Mouse (Mus musculus): ENCODE measurements around the gene 4933406M09Rik. TPM values are rescaled to one million over a fixed set of nuclear protein-coding genes. Genes with fewer than 3 reads are reported as not detected.

The 4933406M09Rik gene
- polyA plus RNA-seq (2014; fragmentation: Illumina TruSeq; extraction: RNeasy Lipid Tissue Mini Kit (QIAGEN cat#74804); ENCODE audit: low read depth, low replicate concordance) = not detected

GRCm38 (mm10) chr1:134385666-134386065 is at the start of gene 4933406M09Rik:
4933406M09Rik (plus strand) TSS chr1:134385940.

GRCm38 (mm10) chr1:134361857-134362212 is 23.9 kb upstream of the 4933406M09Rik start, which contains the start of gene Tmem183a:
Tmem183a (minus strand) TSS chr1:134361979.

GRCm38 (mm10) chr1:134405509-134406413 is 20.0 kb downstream of the 4933406M09Rik start, which contains the start of gene Cyb5r1:
Cyb5r1 (plus strand) TSS chr1:134405559.

DNA sequence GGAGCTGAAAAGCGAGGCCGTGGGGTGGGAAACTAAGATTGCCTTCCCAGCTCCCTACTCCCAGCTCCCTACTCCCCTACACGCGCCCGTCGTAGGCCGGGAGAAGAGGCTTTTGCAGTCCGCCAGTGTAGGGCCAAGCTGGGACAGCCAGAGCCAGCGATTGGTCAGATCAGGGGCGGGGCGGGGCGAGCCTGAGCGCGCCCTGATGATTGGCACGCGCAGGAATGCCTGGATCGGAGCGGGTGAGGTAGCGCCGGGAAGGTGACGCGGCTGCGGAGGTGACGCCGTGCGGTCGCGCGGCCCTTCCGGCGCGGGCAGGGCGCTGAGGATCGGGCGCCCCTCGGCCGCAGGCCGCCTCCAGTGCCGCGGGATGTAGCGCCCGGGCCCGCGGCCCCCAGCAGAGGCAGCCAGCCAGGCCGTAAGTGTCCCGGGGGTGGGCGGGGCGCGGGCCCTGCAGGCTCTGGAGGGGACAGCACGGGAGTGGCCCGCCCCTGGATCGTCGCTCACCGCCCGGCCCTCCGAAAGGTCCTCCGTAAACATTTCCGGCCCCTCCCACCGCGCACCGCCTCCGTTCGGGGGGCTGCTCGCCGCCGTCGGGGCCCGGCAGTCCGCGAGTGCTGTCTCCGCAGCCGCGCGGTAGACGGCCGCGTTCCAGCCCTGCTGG is 29.6 kb downstream of the 4933406M09Rik start, which contains the start of gene Adipor1:
TSS of gene Adipor1 (plus strand) at position 211 of the 664 bp plus-strand sequence.

Other genes with a start within 250 kb of the 4933406M09Rik start
- gene Chil1, start 203.8 kb upstream of the 4933406M09Rik start, polyA plus RNA-seq (2014; fragmentation: Illumina TruSeq; extraction: RNeasy Lipid Tissue Mini Kit (QIAGEN cat#74804); ENCODE audit: low read depth, low replicate concordance) = 0.71 TPM
- gene Mybph, start 192.5 kb upstream of the 4933406M09Rik start, polyA plus RNA-seq (2014; fragmentation: Illumina TruSeq; extraction: RNeasy Lipid Tissue Mini Kit (QIAGEN cat#74804); ENCODE audit: low read depth, low replicate concordance) = not detected
- 9.8 TPM for gene Adora1, start 150.5 kb upstream of the 4933406M09Rik start, polyA plus RNA-seq (2014; fragmentation: Illumina TruSeq; extraction: RNeasy Lipid Tissue Mini Kit (QIAGEN cat#74804); ENCODE audit: low read depth, low replicate concordance)
- gene Myog, start 96.0 kb upstream of the 4933406M09Rik start, polyA plus RNA-seq (2014; fragmentation: Illumina TruSeq; extraction: RNeasy Lipid Tissue Mini Kit (QIAGEN cat#74804); ENCODE audit: low read depth, low replicate concordance) = not detected
- 1.8 TPM for gene Ppfia4, start 53.0 kb upstream of the 4933406M09Rik start, polyA plus RNA-seq (2014; fragmentation: Illumina TruSeq; extraction: RNeasy Lipid Tissue Mini Kit (QIAGEN cat#74804); ENCODE audit: low read depth, low replicate concordance)
- 14.8 TPM for gene Tmem183a, start 24.0 kb upstream of the 4933406M09Rik start, polyA plus RNA-seq (2014; fragmentation: Illumina TruSeq; extraction: RNeasy Lipid Tissue Mini Kit (QIAGEN cat#74804); ENCODE audit: low read depth, low replicate concordance)
- 30.1 TPM for gene Cyb5r1, start 19.6 kb downstream of the 4933406M09Rik start, polyA plus RNA-seq (2014; fragmentation: Illumina TruSeq; extraction: RNeasy Lipid Tissue Mini Kit (QIAGEN cat#74804); ENCODE audit: low read depth, low replicate concordance)
- 114 TPM for gene Adipor1, start 29.4 kb downstream of the 4933406M09Rik start, polyA plus RNA-seq (2014; fragmentation: Illumina TruSeq; extraction: RNeasy Lipid Tissue Mini Kit (QIAGEN cat#74804); ENCODE audit: low read depth, low replicate concordance)
- 21.7 TPM for gene Klhl12, start 69.6 kb downstream of the 4933406M09Rik start, polyA plus RNA-seq (2014; fragmentation: Illumina TruSeq; extraction: RNeasy Lipid Tissue Mini Kit (QIAGEN cat#74804); ENCODE audit: low read depth, low replicate concordance)
- gene Rabif, start 108.7 kb downstream of the 4933406M09Rik start, polyA plus RNA-seq (2014; fragmentation: Illumina TruSeq; extraction: RNeasy Lipid Tissue Mini Kit (QIAGEN cat#74804); ENCODE audit: low read depth, low replicate concordance) = 11.0 TPM
- gene Mgat4e, start 163.7 kb downstream of the 4933406M09Rik start, polyA plus RNA-seq (2014; fragmentation: Illumina TruSeq; extraction: RNeasy Lipid Tissue Mini Kit (QIAGEN cat#74804); ENCODE audit: low read depth, low replicate concordance) = not detected
- gene Kdm5b, start 174.2 kb downstream of the 4933406M09Rik start, polyA plus RNA-seq (2014; fragmentation: Illumina TruSeq; extraction: RNeasy Lipid Tissue Mini Kit (QIAGEN cat#74804); ENCODE audit: low read depth, low replicate concordance) = 5.4 TPM

Measured in heart, adult 10 weeks (tissue).